Mouse (Mus musculus) forebrain, embryonic 11.5 days (tissue): ENCODE results near the gene Cend1. TPM values are rescaled to one million over a fixed set of nuclear protein-coding genes. Genes with fewer than 3 reads are reported as not detected.

Experiments
- polyA plus RNA-seq: library from polyadenylated mRNA; unstranded; fragments of >200 nt; fragmentation: Nextera tagmentation; extraction: Ambion mirVana; gene quantifications from 2 replicates; pipeline ENCODE4 v1.2.1, GENCODE M21; 2014

Gene Cend1
- polyA plus RNA-seq, 1 experiment from 2014 or later: 4.1 TPM

Other genes with a start within 250 kb of the Cend1 start
- gene Hras, start 235.5 kb downstream of the Cend1 start, polyA plus RNA-seq: 87.5 and 116 TPM in 2 replicates
- 14.0 and 16.1 TPM in 2 replicates for gene Lrrc56, start 235.3 kb downstream of the Cend1 start, polyA plus RNA-seq
- gene Lmntd2, start 215.4 kb downstream of the Cend1 start, polyA plus RNA-seq: 3.3 TPM in 2 replicates
- 47.4 and 49.3 TPM in 2 replicates for gene Rassf7, start 213.6 kb downstream of the Cend1 start, polyA plus RNA-seq
- gene Phrf1, start 200.7 kb downstream of the Cend1 start, polyA plus RNA-seq: 99.6 and 102 TPM in 2 replicates
- gene Irf7, start 163.0 kb downstream of the Cend1 start, polyA plus RNA-seq: 0.57 and 1.2 TPM in 2 replicates
- not detected in 2 replicates for gene Cdhr5, start 152.7 kb downstream of the Cend1 start, polyA plus RNA-seq
- gene Sct, start 150.4 kb downstream of the Cend1 start, polyA plus RNA-seq: 2.5 TPM in 2 replicates
- gene Drd4, start 137.5 kb downstream of the Cend1 start, polyA plus RNA-seq: 0.24 and 0.43 TPM in 2 replicates
- 74.2 and 80.8 TPM in 2 replicates for gene Deaf1, start 101.8 kb downstream of the Cend1 start, polyA plus RNA-seq
- gene Tmem80, start 101.8 kb downstream of the Cend1 start, polyA plus RNA-seq: 33.2 and 33.5 TPM in 2 replicates
- gene Eps8l2, start 90.6 kb downstream of the Cend1 start, polyA plus RNA-seq: 2.5 and 3.3 TPM in 2 replicates
- gene Taldo1, start 37.3 kb downstream of the Cend1 start, polyA plus RNA-seq: 384 and 400 TPM in 2 replicates
- 42.9 and 46.6 TPM in 2 replicates for gene Gatd1, start 15.4 kb downstream of the Cend1 start, polyA plus RNA-seq
- gene Slc25a22, start 8.4 kb upstream of the Cend1 start, polyA plus RNA-seq: 43.2 and 46.0 TPM in 2 replicates
- gene Pidd1, start 14.5 kb upstream of the Cend1 start, polyA plus RNA-seq: 22.3 TPM in 2 replicates
- gene Rplp2, start 17.9 kb upstream of the Cend1 start, polyA plus RNA-seq: 935 and 968 TPM in 2 replicates
- gene Pnpla2, start 25.7 kb upstream of the Cend1 start, polyA plus RNA-seq: 16.9 and 17.9 TPM in 2 replicates
- 3.6 and 5.9 TPM in 2 replicates for gene Cracr2b, start 31.6 kb upstream of the Cend1 start, polyA plus RNA-seq
- gene Cd151, start 37.9 kb upstream of the Cend1 start, polyA plus RNA-seq: 40.3 and 48.6 TPM in 2 replicates
- 73.9 and 78.5 TPM in 2 replicates for gene Polr2l, start 45.6 kb upstream of the Cend1 start, polyA plus RNA-seq
- gene Tspan4, start 45.7 kb upstream of the Cend1 start, polyA plus RNA-seq: 29.7 and 34.0 TPM in 2 replicates
- gene Chid1, start 110.4 kb upstream of the Cend1 start, polyA plus RNA-seq: 22.9 and 26.5 TPM in 2 replicates
- gene Ap2a2, start 132.7 kb upstream of the Cend1 start, polyA plus RNA-seq: 104 and 106 TPM in 2 replicates
- gene Muc6, start 225.8 kb upstream of the Cend1 start, polyA plus RNA-seq: 0.19 and 0.23 TPM in 2 replicates